9 mouse cellular contexts compared by ENCODE assay signal in the genomic region with DNA sequence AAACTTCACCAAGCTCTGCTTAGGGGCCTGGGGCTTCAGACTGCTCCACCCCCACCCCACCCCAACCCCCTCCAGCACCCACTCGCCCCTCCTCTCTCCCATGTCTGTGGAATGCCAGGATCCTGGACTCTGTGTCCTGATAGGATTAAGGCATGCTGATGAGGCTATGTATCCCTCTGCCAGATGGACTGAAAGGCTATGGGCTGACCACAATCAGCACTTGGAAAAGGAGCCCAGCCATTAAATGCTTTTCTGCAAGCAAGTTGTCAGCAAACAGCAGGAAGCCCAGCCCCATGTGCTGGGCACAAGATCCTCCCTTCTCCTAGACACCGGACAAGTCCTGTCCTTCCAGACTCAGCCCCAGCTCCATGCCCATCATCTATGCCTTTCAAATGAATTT.
DNase-seq lines count a peak whose midpoint lies in the region; ATAC-seq and TF ChIP-seq lines count a peak whose summit lies in the region.
"Had no signal": no experiment of that assay in that cellular context is flagged by ENCODE, and none has a peak within 500 bp of the region (broad histone marks: within the 10 kb centered on the region; RNA-seq: fewer than 3 reads in every experiment).

No protein-coding gene starts in this region.

- 61% methylated on average over 2 of the region's 2 CpGs for WGBS in kidney, embryonic 15.5 days
- 26% methylated on average over 2 of the region's 2 CpGs for WGBS in hindbrain, embryonic 13.5 days
- 4% methylated on average over 2 of the region's 2 CpGs for WGBS in midbrain, embryonic 15.5 days

- peaks cover 30% of the 10 kb centered on the region for H3K4me1 ChIP-seq in kidney, embryonic 15.5 days
- H3K4me1 ChIP-seq in embryonic fibroblast, embryonic 13.5 days (ENCODE audit: control insufficient read depth, insufficient read depth, low read length): 0 out of 2 replicates have a peak, but pooled peaks cover 3% of the 10 kb centered on the region
- peaks cover 36% of the 10 kb centered on the region for H3K4me1 ChIP-seq in hindbrain, embryonic 13.5 days (replicated peaks)
- H3K4me1 ChIP-seq in midbrain, embryonic 15.5 days: peaks cover 17% of the 10 kb centered on the region

- ATAC-seq in kidney, embryonic 15.5 days (replicated peaks; ENCODE audit: low FRiP score): no peak
- ATAC-seq in hindbrain, embryonic 13.5 days (ENCODE audit: low FRiP score): no peak
- ATAC-seq in midbrain, embryonic 15.5 days (replicated peaks): peak; percentile 50
- no peak for ATAC-seq in granulocyte monocyte progenitor cell, adult 5-6 weeks (replicated peaks; ENCODE audit: poor library complexity, severe bottlenecking)

- no peak overlapping the region for H3K4me3 ChIP-seq in kidney, embryonic 15.5 days (replicated peaks)
- H3K4me3 ChIP-seq in embryonic fibroblast, embryonic 13.5 days (ENCODE audit: insufficient read depth, low read length): no peak overlapping the region
- H3K4me3 ChIP-seq in hindbrain, embryonic 13.5 days: no peak overlapping the region
- H3K4me3 ChIP-seq in midbrain, embryonic 15.5 days: no peak overlapping the region
- H3K4me3 ChIP-seq: neural tube, embryonic 12.5 days had no signal

- H3K36me3 ChIP-seq in kidney, embryonic 15.5 days: no peaks in the 10 kb centered on the region
- H3K36me3 ChIP-seq in hindbrain, embryonic 13.5 days: no peaks in the 10 kb centered on the region
- H3K36me3 ChIP-seq in midbrain, embryonic 15.5 days (replicated peaks): no peaks in the 10 kb centered on the region
- H3K36me3 ChIP-seq: neural tube, embryonic 12.5 days had no signal

- no peaks in the 10 kb centered on the region for H3K27me3 ChIP-seq in kidney, embryonic 15.5 days
- no peaks in the 10 kb centered on the region for H3K27me3 ChIP-seq in hindbrain, embryonic 13.5 days
- H3K27me3 ChIP-seq in midbrain, embryonic 15.5 days (replicated peaks): no peaks in the 10 kb centered on the region
- H3K27me3 ChIP-seq: neural tube, embryonic 12.5 days had no signal

- no peak overlapping the region for H3K9ac ChIP-seq in kidney, embryonic 15.5 days
- no peak overlapping the region for H3K9ac ChIP-seq in hindbrain, embryonic 13.5 days
- H3K9ac ChIP-seq in midbrain, embryonic 15.5 days: no peak overlapping the region
- H3K9ac ChIP-seq: neural tube, embryonic 12.5 days had no signal

- TF ChIP-seq POLR2A in embryonic fibroblast, embryonic 13.5 days (IDR thresholded peaks at IDR 0.05; ENCODE audit: low read depth, low read length): no peak; the same call in 1 of the 2 replicates

- H3K9me3 ChIP-seq in kidney, embryonic 15.5 days (replicated peaks): no peaks in the 10 kb centered on the region
- H3K9me3 ChIP-seq in hindbrain, embryonic 13.5 days: no peaks in the 10 kb centered on the region
- H3K9me3 ChIP-seq in midbrain, embryonic 15.5 days: no peaks in the 10 kb centered on the region
- H3K9me3 ChIP-seq: neural tube, embryonic 12.5 days had no signal

- peak overlapping the region; percentile 67 for H3K27ac ChIP-seq in kidney, embryonic 15.5 days
- peak overlapping the region; percentile 35; the same call in 1 of the 2 replicates for H3K27ac ChIP-seq in embryonic fibroblast, embryonic 13.5 days (ENCODE audit: insufficient read depth, low read length)
- peak overlapping the region; percentile 75; the same call in 1 of the 2 replicates for H3K27ac ChIP-seq in hindbrain, embryonic 13.5 days
- peak overlapping the region; percentile 31; the same call in 1 of the 2 replicates for H3K27ac ChIP-seq in midbrain, embryonic 15.5 days
- H3K27ac ChIP-seq: neural tube, embryonic 12.5 days had no signal

- no peak for DNase-seq in kidney, adult 8-10 months
- no peak for DNase-seq in right cerebral cortex, postnatal 4 days
- DNase-seq in right cerebral cortex, postnatal 36 days (ENCODE audit: low spot score in 2 of 2): no peak

- H3K4me2 ChIP-seq in kidney, embryonic 15.5 days: no peak overlapping the region
- no peak overlapping the region for H3K4me2 ChIP-seq in hindbrain, embryonic 13.5 days
- H3K4me2 ChIP-seq in midbrain, embryonic 15.5 days: no peak overlapping the region
- H3K4me2 ChIP-seq: neural tube, embryonic 12.5 days had no signal

- no peak for TF ChIP-seq CTCF in embryonic fibroblast, embryonic 13.5 days (IDR thresholded peaks at IDR 0.05; ENCODE audit: borderline replicate concordance, insufficient read depth, low read length)
